Mouse (Mus musculus) embryo, embryonic 9.5 days (tissue): ENCODE data around the gene Nlgn2.
"Not testable (repeated sequence)": the region's sequence is repeated elsewhere in the genome, so short reads cannot be mapped to it uniquely, and the experiment has no call there.

Experiments
- DNase-seq: peaks from one replicate; pipeline ENCODE4 v3.0.0-alpha.2; 2017; ENCODE audit errors: extremely low spot score

The Nlgn2 gene

GRCm38 (mm10) chr11:69864138-69864860 lies 26.7 kb upstream of the Nlgn2 start:
- DNase-seq = no peak

- not testable (repeated sequence) for DNase-seq
Observed at GRCm38 (mm10) chr11:69863729-69864128, 26.1 kb upstream of the Nlgn2 start.

GRCm38 (mm10) chr11:69858113-69858998 lies 20.8 kb upstream of the Nlgn2 start, which contains the start of gene Tnk1:
Gene Tnk1, minus strand, starts transcription at chr11:69858730.
- no peak for DNase-seq

- DNase-seq = peak; percentile 53
Observed at GRCm38 (mm10) chr11:69855347-69855746, 17.8 kb upstream of the Nlgn2 start.

- no peak for DNase-seq
Observed at GRCm38 (mm10) chr11:69854680-69855079, 17.1 kb upstream of the Nlgn2 start.

GRCm38 (mm10) chr11:69853994-69854393 lies 16.4 kb upstream of the Nlgn2 start:
- DNase-seq = no peak

- no peak for DNase-seq
Observed at GRCm38 (mm10) chr11:69850754-69851153, 13.2 kb upstream of the Nlgn2 start.

- no peak for DNase-seq
Observed at GRCm38 (mm10) chr11:69849884-69850283, 12.3 kb upstream of the Nlgn2 start.

- no peak for DNase-seq
Observed at GRCm38 (mm10) chr11:69849128-69849527, 11.5 kb upstream of the Nlgn2 start.

- no peak for DNase-seq
Observed at GRCm38 (mm10) chr11:69848021-69848420, 10.4 kb upstream of the Nlgn2 start.

GRCm38 (mm10) chr11:69846738-69847688 lies 9.4 kb upstream of the Nlgn2 start:
- peak; percentile 35 for DNase-seq

- DNase-seq = peak; percentile 96
Observed at GRCm38 (mm10) chr11:69846198-69846680, 8.7 kb upstream of the Nlgn2 start, which contains the start of gene Plscr3. Gene Plscr3, plus strand, starts transcription at chr11:69846376.

GRCm38 (mm10) chr11:69838714-69839104 lies 1.1 kb upstream of the Nlgn2 start:
- no peak for DNase-seq

- peak; percentile 99 for DNase-seq
Observed at GRCm38 (mm10) chr11:69837952-69838713, 549 bp upstream of the Nlgn2 start, which contains the start of gene Tmem256. Gene Tmem256, plus strand, starts transcription at chr11:69838514.

- peak; percentile 59 for DNase-seq
Observed at GRCm38 (mm10) chr11:69836703-69837576, 644 bp downstream of the Nlgn2 start.

- DNase-seq = peak; percentile 40
Observed at GRCm38 (mm10) chr11:69835966-69836335, 1.6 kb downstream of the Nlgn2 start.

- peak; percentile 65 for DNase-seq
Observed at GRCm38 (mm10) chr11:69835326-69835965, 2.1 kb downstream of the Nlgn2 start.

- DNase-seq = peak; percentile 49
Observed at GRCm38 (mm10) chr11:69834001-69834549, 3.5 kb downstream of the Nlgn2 start.

GRCm38 (mm10) chr11:69833554-69833953 lies 4.0 kb downstream of the Nlgn2 start:
- DNase-seq = no peak
